Mouse (Mus musculus) heart, adult 11 months (tissue): ENCODE data around the gene Fbxw9.

Experiments used
- DNase-seq: peaks from one replicate; pipeline ENCODE4 v3.0.0; 2022

Gene Fbxw9

GRCm38 (mm10) chr8:85059879-85060616 is at the start of gene Fbxw9:
Gene Fbxw9 (plus strand): TSS chr8:85060055.
- peak; percentile 99 for DNase-seq

- no peak for DNase-seq
Observed at GRCm38 (mm10) chr8:85011242-85011641, 48.6 kb upstream of the Fbxw9 start.

- peak; percentile 94 for DNase-seq
Observed at GRCm38 (mm10) chr8:85013230-85013840, 46.5 kb upstream of the Fbxw9 start.

- DNase-seq: no peak
Observed at GRCm38 (mm10) chr8:85014431-85014830, 45.4 kb upstream of the Fbxw9 start, which contains the start of gene Best2. Gene Best2 (minus strand): TSS chr8:85014531.

- no peak for DNase-seq
Observed at GRCm38 (mm10) chr8:85016724-85017123, 43.1 kb upstream of the Fbxw9 start.

- no peak for DNase-seq
Observed at GRCm38 (mm10) chr8:85017209-85017608, 42.6 kb upstream of the Fbxw9 start.

GRCm38 (mm10) chr8:85021514-85022055 is 38.3 kb upstream of the Fbxw9 start:
- no peak for DNase-seq

GRCm38 (mm10) chr8:85023846-85024245 is 36.0 kb upstream of the Fbxw9 start:
- no peak for DNase-seq

- DNase-seq: peak; percentile 99
Observed at GRCm38 (mm10) chr8:85025098-85025932, 34.5 kb upstream of the Fbxw9 start, which contains the start of gene Asna1. Gene Asna1 (minus strand): TSS chr8:85025281.

GRCm38 (mm10) chr8:85026670-85027515 is 33.0 kb upstream of the Fbxw9 start, which contains the start of gene Trir:
Gene Trir (plus strand): TSS chr8:85026823.
- peak; percentile 100 for DNase-seq

- DNase-seq: no peak
Observed at GRCm38 (mm10) chr8:85027516-85027855, 32.4 kb upstream of the Fbxw9 start.

- no peak for DNase-seq
Observed at GRCm38 (mm10) chr8:85027922-85028321, 31.9 kb upstream of the Fbxw9 start.

- DNase-seq: peak; percentile 95
Observed at GRCm38 (mm10) chr8:85029271-85029670, 30.6 kb upstream of the Fbxw9 start.

GRCm38 (mm10) chr8:85032622-85033311 is 27.1 kb upstream of the Fbxw9 start:
- no peak for DNase-seq

GRCm38 (mm10) chr8:85033867-85034266 is 26.0 kb upstream of the Fbxw9 start:
- DNase-seq: no peak

- peak; percentile 97 for DNase-seq
Observed at GRCm38 (mm10) chr8:85034764-85035163, 25.1 kb upstream of the Fbxw9 start.

- DNase-seq: no peak
Observed at GRCm38 (mm10) chr8:85035165-85035727, 24.6 kb upstream of the Fbxw9 start.

- DNase-seq: peak; percentile 94
Observed at GRCm38 (mm10) chr8:85035728-85036310, 24.0 kb upstream of the Fbxw9 start.

- no peak for DNase-seq
Observed at GRCm38 (mm10) chr8:85036381-85036717, 23.5 kb upstream of the Fbxw9 start.

GRCm38 (mm10) chr8:85036718-85037365 is 23.0 kb upstream of the Fbxw9 start, which contains the start of gene Tnpo2:
Gene Tnpo2 (plus strand): TSS chr8:85036915.
- peak; percentile 99 for DNase-seq
